Mouse (Mus musculus) Muller cell, postnatal 12 days (primary cell): Measurements from ENCODE around the gene Trip10.
A peak's percentile ranks its signal among the peaks of the same experiment; 100 is the strongest.

ENCODE experiments used
- DNase-seq: peaks from one replicate; pipeline ENCODE4 v3.0.0-alpha.2; 2015; ENCODE audit errors: inconsistent ontology term

Trip10 gene

GRCm38 (mm10) chr17:57249186-57250181 lies at the start of gene Trip10:
TSS of gene Trip10 (plus strand) at chr17:57249455.
- peak; percentile 97 for DNase-seq

GRCm38 (mm10) chr17:57201841-57202724 lies 47.2 kb upstream of the Trip10 start:
- DNase-seq, result no peak

DNA sequence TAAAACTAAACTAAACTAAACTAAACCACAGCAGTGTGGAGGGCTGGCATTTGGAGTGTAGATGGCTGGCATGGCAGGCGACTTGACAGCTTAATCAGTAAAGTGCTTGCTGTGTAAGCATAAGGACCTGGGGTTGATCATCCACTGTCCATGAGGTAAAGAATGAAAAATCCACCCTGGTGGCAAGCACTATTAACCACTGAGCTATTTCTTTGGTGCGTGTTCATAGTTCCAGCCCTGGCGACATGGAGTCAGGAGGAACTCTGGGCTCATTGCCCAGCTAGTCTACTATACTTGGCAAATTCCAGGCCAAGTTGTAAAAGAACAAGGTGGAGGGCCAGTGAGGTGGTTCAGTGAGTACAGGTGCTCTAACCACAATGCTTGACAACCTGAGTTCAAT lies 41.3 kb upstream of the Trip10 start:
- no peak for DNase-seq

- DNase-seq, result no peak
Measured at GRCm38 (mm10) chr17:57209330-57209729, 39.9 kb upstream of the Trip10 start.

DNA sequence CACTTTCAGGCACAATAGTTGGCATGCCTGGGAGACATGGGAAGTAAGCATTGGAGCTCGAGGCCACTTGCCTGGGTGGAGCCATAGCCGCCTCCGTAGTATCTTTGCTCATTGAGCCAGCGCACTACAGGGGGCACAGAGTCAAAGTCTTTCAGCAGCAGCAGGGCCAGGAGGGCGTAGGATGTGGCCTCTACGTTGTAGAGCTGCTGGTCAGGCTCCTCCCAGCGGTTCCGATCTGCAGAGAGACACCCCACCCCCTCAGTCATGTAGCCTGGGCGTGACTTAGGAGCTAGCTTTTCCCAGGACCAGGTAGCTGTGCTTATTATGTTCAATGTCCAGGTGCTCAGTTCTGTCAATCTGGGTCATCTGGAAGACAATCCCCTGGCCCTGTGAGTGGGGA lies 37.8 kb upstream of the Trip10 start:
- no peak for DNase-seq

- peak; percentile 19 for DNase-seq
Measured at GRCm38 (mm10) chr17:57214676-57215387, 34.4 kb upstream of the Trip10 start.

- no peak for DNase-seq
Measured at GRCm38 (mm10) chr17:57218335-57218900, 30.8 kb upstream of the Trip10 start.

- DNase-seq, result peak; percentile 70
Measured at GRCm38 (mm10) chr17:57219167-57219883, 29.9 kb upstream of the Trip10 start.

DNA sequence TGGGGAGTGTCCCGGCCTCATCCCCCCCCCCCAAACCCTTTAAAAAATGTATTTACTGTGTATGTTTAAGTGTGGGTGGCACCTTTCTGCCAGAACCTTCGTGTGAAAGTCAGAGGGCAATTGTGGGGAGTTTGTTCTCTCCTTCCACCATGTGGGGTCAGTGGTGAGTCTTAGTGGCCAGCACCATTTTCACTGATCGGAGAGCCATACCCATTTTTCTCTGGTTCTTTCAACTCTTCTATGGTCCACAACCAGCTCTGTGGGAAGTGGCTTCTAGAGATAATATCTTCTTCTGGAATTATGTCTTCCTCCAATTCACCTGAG lies 29.4 kb upstream of the Trip10 start:
- DNase-seq, result peak; percentile 24

DNA sequence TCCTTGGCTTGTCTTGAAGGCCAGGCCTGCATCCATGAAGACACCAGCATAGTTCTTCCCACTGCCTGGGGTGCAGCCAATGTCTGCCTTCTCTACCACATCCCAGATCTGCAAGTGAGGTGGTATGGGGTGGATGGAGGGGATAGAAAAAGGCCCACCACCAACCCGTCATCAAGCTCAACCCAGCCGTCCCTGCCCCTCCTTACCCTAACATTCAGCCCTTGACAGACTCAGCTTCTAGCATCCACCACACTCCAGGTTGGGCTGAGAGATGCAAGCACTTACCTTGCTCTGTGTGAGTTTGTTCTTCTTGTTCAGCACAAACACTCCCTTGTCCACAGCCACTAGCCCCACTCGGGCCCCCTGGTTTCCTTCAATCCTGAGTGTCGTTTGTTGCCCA lies 27.3 kb upstream of the Trip10 start:
- DNase-seq, result no peak

- DNase-seq, result no peak
Measured at GRCm38 (mm10) chr17:57223313-57223712, 25.9 kb upstream of the Trip10 start.

- no peak for DNase-seq
Measured at GRCm38 (mm10) chr17:57227468-57227867, 21.8 kb upstream of the Trip10 start.

DNA sequence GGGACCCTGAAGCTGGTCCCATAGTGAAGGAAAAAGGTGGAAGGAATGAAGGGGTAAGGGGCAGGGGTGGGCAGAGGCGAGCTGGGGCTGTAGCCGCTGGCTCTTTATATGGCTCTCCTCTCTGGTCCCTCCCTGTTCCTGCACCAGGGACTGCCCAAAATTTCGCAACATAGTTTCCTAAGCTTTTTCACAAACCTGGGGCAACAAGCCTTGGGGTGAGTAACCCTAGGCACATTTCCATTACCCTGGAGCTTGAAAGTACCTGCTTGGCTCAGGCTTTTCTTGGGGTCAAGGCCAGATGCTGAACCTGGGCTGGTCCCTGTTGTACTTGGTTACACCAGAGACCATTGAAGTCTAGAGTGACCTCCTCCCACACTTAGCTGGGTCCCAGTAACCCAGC lies 21.2 kb upstream of the Trip10 start, which contains the start of gene C3:
Gene C3 (minus strand): TSS at position 123 of the 400 bp plus-strand sequence.
- no peak for DNase-seq

DNA sequence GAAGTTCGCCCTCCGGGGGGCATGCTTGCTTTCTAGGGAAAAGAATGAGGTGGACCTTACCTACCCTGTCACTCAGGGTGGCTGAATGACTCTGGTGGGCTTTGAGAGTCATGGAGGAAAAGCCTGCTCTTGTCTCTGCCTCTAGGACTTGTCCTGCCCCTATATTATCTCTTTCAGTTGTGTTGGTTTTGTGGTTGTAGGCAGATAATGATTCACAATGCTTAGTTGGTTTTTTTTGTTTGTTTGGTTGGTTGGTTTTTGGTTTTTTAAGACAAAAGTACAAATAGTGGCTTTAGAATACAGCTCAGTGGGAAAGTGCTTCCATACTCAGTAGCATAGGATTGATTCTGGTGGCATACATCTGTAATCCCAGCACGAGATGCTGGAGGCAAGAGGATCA lies 20.4 kb upstream of the Trip10 start:
- no peak for DNase-seq

DNA sequence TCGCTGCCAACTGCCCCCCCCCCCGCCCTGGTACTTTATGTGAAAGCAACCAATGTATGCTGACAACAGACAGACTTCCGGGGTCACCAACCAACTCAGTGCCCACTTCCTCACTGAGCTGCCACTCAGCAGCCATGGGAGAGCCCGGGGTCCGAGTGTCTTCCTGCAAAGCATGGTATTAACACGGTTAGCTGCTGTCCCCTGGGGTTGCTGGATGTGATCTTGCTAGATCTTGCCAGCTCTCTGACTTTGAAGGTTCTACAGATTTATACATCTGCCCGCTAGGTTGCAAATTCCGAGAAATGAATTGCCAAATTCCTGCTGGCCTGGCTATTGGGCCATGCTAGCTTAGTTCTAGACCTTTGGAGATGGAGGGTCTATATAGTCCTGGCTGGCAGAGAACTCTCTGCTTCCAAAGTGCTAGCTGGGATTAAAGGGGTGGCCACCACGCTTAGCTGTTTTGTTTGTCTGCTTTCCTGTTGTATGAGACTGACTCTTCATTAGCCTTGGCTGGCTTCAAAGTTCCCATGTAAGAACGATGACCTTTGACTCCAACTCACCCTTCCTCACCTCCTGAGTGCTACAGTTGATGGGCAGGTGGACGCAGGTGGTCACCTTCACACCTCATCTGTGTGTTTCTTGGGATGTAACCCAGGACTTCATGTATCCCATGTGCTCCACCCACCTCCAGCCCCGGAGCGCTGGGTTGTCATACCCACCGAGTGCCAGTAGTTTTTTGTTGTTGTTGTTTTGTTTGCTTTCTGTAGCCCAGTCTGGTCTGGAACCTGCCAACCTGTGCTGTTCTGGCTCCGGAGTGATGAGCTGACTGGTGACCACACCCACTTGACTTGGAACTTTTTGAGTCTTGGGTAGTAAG lies 19.2 kb upstream of the Trip10 start:
- peak; percentile 11 for DNase-seq

DNA sequence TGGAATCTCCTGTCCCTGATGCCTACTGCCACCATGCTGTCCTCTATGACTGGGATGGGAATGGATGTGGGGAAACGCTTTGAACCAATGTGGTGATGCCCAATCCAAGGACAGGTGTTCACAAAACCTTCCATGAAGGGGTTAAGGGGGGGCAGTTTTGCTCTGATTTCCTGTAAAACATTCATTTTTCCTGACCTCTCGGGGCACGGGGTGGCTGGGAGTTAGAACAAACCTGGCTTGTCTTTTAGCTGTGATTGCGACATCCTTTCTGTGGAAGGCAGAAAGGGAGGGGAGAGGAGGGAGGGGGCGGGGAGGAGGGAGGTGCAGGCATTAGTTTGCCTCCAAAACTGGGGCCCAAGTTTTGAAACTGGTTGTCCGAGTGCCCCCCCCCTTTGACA lies 18.5 kb upstream of the Trip10 start:
- DNase-seq, result peak; percentile 53

- DNase-seq, result peak; percentile 66
Measured at GRCm38 (mm10) chr17:57231321-57231771, 17.9 kb upstream of the Trip10 start.

DNA sequence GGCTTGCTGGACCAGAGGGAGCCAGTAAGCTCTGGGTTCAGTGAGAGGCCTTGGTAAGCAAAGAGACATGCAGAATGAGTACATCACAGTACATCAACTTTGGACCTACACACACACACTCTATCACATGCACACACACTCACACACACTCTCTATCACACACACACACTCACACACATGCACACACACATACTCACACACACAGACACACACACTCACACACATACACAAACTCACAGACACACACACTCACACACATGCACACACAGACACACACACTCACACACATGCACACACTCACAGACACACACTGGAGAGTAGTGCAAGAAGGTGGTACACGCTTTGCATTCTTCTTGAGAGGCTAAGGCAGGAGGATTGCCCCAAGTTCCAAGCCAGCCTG lies 17.1 kb upstream of the Trip10 start:
- no peak for DNase-seq

DNA sequence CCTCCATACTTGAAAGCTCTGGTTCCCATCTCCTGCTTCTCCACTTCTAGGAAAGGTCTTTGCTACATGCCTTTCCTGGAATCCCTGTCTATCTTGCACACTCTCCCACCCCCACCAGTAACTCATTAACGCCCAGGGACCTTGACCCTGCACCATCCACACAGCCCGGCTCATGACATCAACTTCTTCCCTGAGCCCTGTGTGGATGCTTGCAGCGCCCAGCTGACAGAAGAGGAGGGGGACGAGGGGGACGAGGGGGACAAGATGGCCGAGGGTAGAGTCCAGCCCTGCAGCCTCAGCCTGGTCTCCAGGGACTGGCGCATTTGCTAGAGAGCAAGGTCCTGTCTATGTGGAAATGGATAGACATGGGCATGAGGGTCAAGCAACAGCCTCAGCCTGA lies 16.2 kb upstream of the Trip10 start:
- no peak for DNase-seq
